Mouse (Mus musculus) cerebellum, adult 2 months (tissue): ENCODE measurements around the gene Chic1. TPM values are rescaled to one million over a fixed set of nuclear protein-coding genes. Genes with fewer than 3 reads are reported as not detected.

Experiments used
- DNase-seq, 2 experiments: peaks; one replicate each; pipeline ENCODE4 v3.0.0; 2021
- H3K27ac ChIP-seq: fragments of 200-500 bp; 2 replicates; pipeline ENCODE4 v1.5.1; 2012; ENCODE audit warnings: low read length, control low read depth, inconsistent platforms; ENCODE audit not compliant: insufficient read depth
- H3K27me3 ChIP-seq: fragments of 200-500 bp; 2 replicates; pipeline ENCODE4 v1.6.1; 2012; ENCODE audit warnings: inconsistent platforms, mild to moderate bottlenecking, low read length, moderate library complexity; ENCODE audit not compliant: control insufficient read depth, insufficient read depth
- H3K4me1 ChIP-seq: fragments of 200-500 bp; 2 replicates; pipeline ENCODE4 v1.6.1; 2011; ENCODE audit warnings: low read length; ENCODE audit not compliant: control insufficient read depth, insufficient read depth
- H3K4me3 ChIP-seq: fragments of 200-500 bp; replicated peaks from 2 replicates; pipeline ENCODE3; 2011; ENCODE audit warnings: mild to moderate bottlenecking, low read depth, low read length, control low read depth; ENCODE audit not compliant: insufficient read depth
- CTCF ChIP-seq: fragments of 200-500 bp; IDR thresholded peaks from 2 replicates; pipeline ENCODE4 v1.5.1; 2011; ENCODE audit warnings: low read depth, mild to moderate bottlenecking, control low read depth, low read length, moderate library complexity, borderline replicate concordance; ENCODE audit not compliant: insufficient read depth
- POLR2A ChIP-seq: fragments of 200-500 bp; IDR thresholded peaks from 2 replicates; pipeline ENCODE4 v1.6.1; 2011; ENCODE audit warnings: low read length, control low read depth, borderline replicate concordance; ENCODE audit not compliant: insufficient read depth
- WGBS: fragments of 180-500 bp; shearing (Covaris S2); methylation state at CpG from one replicate; pipeline ENCODE4 v1.1.7; 2018; 5-methylcytosine and 5-hydroxymethylcytosine counted together
- polyA plus RNA-seq: library from polyadenylated mRNA; depleted of rRNA; stranded (reverse); fragments of >200 nt; gene quantifications from 2 replicates; pipeline ENCODE4 v1.2.3, GENCODE M21; 2012

The Chic1 gene
- polyA plus RNA-seq, 1 experiment, result 13.0 TPM

DNA sequence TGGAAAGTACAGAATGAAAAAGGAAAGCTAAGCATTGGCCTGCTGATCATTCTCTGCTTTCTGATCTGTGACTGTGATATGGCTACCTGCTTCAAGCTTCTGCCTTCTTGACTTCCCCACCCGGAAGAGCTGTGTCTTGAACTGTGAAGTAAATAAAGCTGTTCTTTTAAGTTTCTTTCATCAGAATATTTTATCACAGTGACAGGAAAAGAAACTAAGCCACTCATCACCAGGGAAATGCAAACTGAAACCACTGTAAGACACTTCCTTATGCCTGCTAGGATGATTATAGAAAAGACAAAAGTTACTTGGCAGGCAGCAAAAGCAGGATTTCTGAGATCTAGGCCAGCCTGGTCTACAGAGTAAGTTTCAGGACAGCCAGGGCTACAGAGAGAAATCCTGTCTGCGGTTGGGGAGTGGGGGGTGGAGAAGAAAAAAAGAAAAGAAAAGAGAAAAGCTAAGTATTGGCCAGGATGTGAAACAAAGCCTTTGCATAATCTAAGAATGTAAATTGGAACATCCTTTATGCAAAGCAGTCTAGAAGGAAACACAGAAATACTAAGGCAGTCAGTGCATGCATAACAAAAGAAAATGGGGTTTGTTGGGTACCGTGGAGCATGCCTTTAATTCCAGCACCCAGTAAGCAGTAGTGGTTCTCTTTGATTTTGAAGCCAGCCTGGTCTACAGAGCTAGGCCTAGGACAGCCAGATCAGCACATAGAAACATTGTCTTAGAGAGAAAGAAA, 14.7 kb upstream of the Chic1 start:
- no peak for DNase-seq
- Histone ChIP-seq H3K27me3 (no peaks in the 10 kb centered on the region), H3K4me1 (no peaks in the 10 kb centered on the region), H3K27ac (no peak overlapping the region), H3K4me3 (no peak overlapping the region)
- WGBS, result 56% methylated on average over 3 of the region's 3 CpGs
- TF ChIP-seq CTCF, result no peak
- TF ChIP-seq POLR2A, result no peak

GRCm38 (mm10) chrX:103355784-103356183, 492 bp upstream of the Chic1 start:
- Histone ChIP-seq H3K4me1 (no peaks in the 10 kb centered on the region), H3K27ac (no peak overlapping the region), H3K4me3 (peak overlapping the region; percentile 78), H3K27me3 (no peaks in the 10 kb centered on the region)
- TF ChIP-seq CTCF (no peak), POLR2A (no peak)
- no peak for DNase-seq
- 33% methylated on average over 5 of the region's 5 CpGs for WGBS

DNA sequence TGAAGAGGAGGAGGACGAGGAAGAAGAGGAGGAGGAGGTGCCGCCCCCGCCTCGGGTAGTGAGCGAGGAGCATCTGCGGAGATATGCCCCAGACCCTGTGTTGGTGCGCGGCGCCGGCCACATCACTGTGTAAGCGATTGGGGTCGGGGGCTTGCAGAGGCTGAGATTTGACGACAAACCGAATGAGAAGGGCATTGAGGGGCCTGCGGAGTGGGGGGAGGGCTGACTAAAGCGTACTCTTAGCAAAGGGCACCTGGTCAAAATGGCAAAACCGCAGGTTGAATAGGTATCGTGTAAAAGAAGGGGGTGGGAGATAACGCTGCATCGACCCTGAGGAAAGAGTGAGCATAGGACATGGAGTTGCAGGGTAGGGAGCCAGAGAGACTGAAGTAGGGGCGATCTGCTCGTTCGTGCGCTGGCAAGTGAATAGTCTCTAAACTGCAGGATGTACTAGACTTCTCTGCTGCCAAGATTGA, 523 bp downstream of the Chic1 start:
- H3K27me3 ChIP-seq, result no peaks in the 10 kb centered on the region
- WGBS, result 3% methylated on average over 23 of the region's 24 CpGs
- peak overlapping the region; percentile 88 for H3K27ac ChIP-seq
- no peaks in the 10 kb centered on the region for H3K4me1 ChIP-seq
- peak in 1 of 2 experiments; percentile 30 for DNase-seq
- TF ChIP-seq POLR2A, result no peak
- no peak for TF ChIP-seq CTCF
- peak overlapping the region; percentile 78 for H3K4me3 ChIP-seq

- DNase-seq, result peak in 1 of 2 experiments; percentile 14
- Histone ChIP-seq H3K4me1 (no peaks in the 10 kb centered on the region), H3K4me3 (no peak overlapping the region), H3K27me3 (no peaks in the 10 kb centered on the region), H3K27ac (no peak overlapping the region)
- WGBS, result 29% methylated on average over 5 of the region's 5 CpGs
- TF ChIP-seq CTCF, result no peak
These were observed 9.9 kb downstream of the Chic1 start for GRCm38 (mm10) chrX:103366201-103366600.

DNA sequence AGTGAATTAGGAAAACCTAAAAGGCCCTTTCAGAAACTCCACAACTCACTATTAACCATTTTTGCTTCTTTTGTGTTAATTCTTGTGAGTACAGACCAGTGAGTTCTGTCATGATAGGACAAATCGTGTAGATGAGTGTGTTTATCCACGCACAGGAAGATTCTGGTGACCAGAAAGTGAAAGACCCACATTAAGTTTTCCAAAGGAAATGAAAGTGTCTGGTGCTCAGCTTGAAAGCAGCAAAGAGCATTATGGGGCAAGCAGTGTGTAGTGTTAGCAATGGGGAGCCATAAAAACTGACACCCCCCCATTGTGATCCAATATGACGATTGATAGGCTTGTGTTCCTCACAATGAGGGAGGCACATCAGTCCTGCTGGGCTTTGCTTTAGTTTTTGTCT, 12.4 kb downstream of the Chic1 start:
- H3K4me3 ChIP-seq, result no peak overlapping the region
- no peaks in the 10 kb centered on the region for H3K27me3 ChIP-seq
- no peak overlapping the region for H3K27ac ChIP-seq
- no peak for DNase-seq
- TF ChIP-seq CTCF, result no peak
- TF ChIP-seq POLR2A, result no peak
- WGBS, result 38% methylated on average over 3 of the region's 3 CpGs
- H3K4me1 ChIP-seq, result no peaks in the 10 kb centered on the region

GRCm38 (mm10) chrX:103371221-103371620, 14.9 kb downstream of the Chic1 start:
- Histone ChIP-seq H3K4me3 (no peak overlapping the region), H3K27ac (no peak overlapping the region), H3K4me1 (no peaks in the 10 kb centered on the region), H3K27me3 (no peaks in the 10 kb centered on the region)
- TF ChIP-seq POLR2A (no peak), CTCF (0 out of 2 replicates have a peak, but pooled peaks have one; percentile 6)
- WGBS, result 54% methylated on average over 2 of the region's 2 CpGs
- peak in 1 of 2 experiments; percentile 4 for DNase-seq

GRCm38 (mm10) chrX:103371627-103372026, 15.4 kb downstream of the Chic1 start:
- no peaks in the 10 kb centered on the region for H3K4me1 ChIP-seq
- H3K27ac ChIP-seq, result no peak overlapping the region
- no peak overlapping the region for H3K4me3 ChIP-seq
- WGBS, result 19% methylated on average over 2 of the region's 2 CpGs
- TF ChIP-seq POLR2A (no peak), CTCF (no peak)
- H3K27me3 ChIP-seq, result no peaks in the 10 kb centered on the region
- peak in 1 of 2 experiments; percentile 17 for DNase-seq

GRCm38 (mm10) chrX:103374250-103374649, 18.0 kb downstream of the Chic1 start:
- Histone ChIP-seq H3K27ac (no peak overlapping the region), H3K4me1 (no peaks in the 10 kb centered on the region), H3K4me3 (no peak overlapping the region), H3K27me3 (no peaks in the 10 kb centered on the region)
- 43% methylated on average over 5 of the region's 5 CpGs for WGBS
- peak in 1 of 2 experiments; percentile 11 for DNase-seq
- TF ChIP-seq POLR2A, result no peak
- peak; percentile 47 for TF ChIP-seq CTCF
